Mouse (Mus musculus) midbrain, embryonic 16.5 days (tissue): Measurements from ENCODE around the gene Gm43064. TPM values are rescaled to one million over a fixed set of nuclear protein-coding genes. Genes with fewer than 3 reads are reported as not detected.

ENCODE experiments used
- ATAC-seq: fragments of 200-750 bp; cut with Nextera tagmentation; 2 replicates; pipeline ENCODE4 v1.8.0; 2017; ENCODE audit warnings: moderate TSS enrichment
- H3K27ac ChIP-seq: fragments of 300-500 bp; sonication (generic); 2 replicates; pipeline ENCODE4 v1.5.1; 2014; ENCODE audit warnings: mild to moderate bottlenecking, low read length, mixed read lengths
- H3K27me3 ChIP-seq: fragments of 300-500 bp; sonication (generic); 2 replicates; pipeline ENCODE4 v1.6.1; 2014; ENCODE audit warnings: low read depth, low read length, mixed read lengths; ENCODE audit not compliant: control insufficient read depth, insufficient read depth
- H3K36me3 ChIP-seq: fragments of 300-500 bp; sonication (generic); 2 replicates; pipeline ENCODE4 v1.6.1; 2014; ENCODE audit warnings: mild to moderate bottlenecking, low read length, moderate library complexity, mixed read lengths; ENCODE audit not compliant: control insufficient read depth, insufficient read depth
- H3K4me1 ChIP-seq: fragments of 300-500 bp; sonication (generic); 2 replicates; pipeline ENCODE4 v1.6.1; 2014; ENCODE audit warnings: mild to moderate bottlenecking, low read length, mixed read lengths; ENCODE audit not compliant: control insufficient read depth, insufficient read depth
- H3K4me2 ChIP-seq: fragments of 300-500 bp; sonication (generic); 2 replicates; pipeline ENCODE4 v1.6.1; 2014; ENCODE audit warnings: mild to moderate bottlenecking, low read length, mixed read lengths
- H3K4me3 ChIP-seq: fragments of 300-500 bp; sonication (generic); 2 replicates; pipeline ENCODE4 v1.5.1; 2014; ENCODE audit warnings: low read depth, mild to moderate bottlenecking, low read length, moderate library complexity, mixed read lengths
- H3K9ac ChIP-seq: fragments of 300-500 bp; sonication (generic); 2 replicates; pipeline ENCODE4 v1.6.1; 2014; ENCODE audit warnings: low read depth, low read length, mixed read lengths
- H3K9me3 ChIP-seq: fragments of 300-500 bp; sonication (generic); replicated peaks from 2 replicates; pipeline ENCODE4 v1.6.1; 2014; ENCODE audit warnings: mild to moderate bottlenecking, low read length, mixed read lengths; ENCODE audit not compliant: control insufficient read depth, poor library complexity, severe bottlenecking
- WGBS: fragments of 180-500 bp; shearing (Covaris S2); extraction: QIAGEN DNeasy Blood & Tissue Kit; methylation state at CpG from one replicate; pipeline ENCODE4 v1.1.7; 2014; 5-methylcytosine and 5-hydroxymethylcytosine counted together
- polyA plus RNA-seq: library from polyadenylated mRNA; unstranded; fragments of >200 nt; fragmentation: Nextera tagmentation; extraction: Ambion mirVana; gene quantifications from 2 replicates; pipeline ENCODE4 v1.2.1, GENCODE M21; 2015

Gene Gm43064
- polyA plus RNA-seq, 1 experiment from 2014 or later = 0.15 TPM

GRCm38 (mm10) chr3:103857036-103857805 is 47.8 kb downstream of the Gm43064 start:
- Histone ChIP-seq H3K4me3 (no peak overlapping the region), H3K4me1 (no peaks in the 10 kb centered on the region; the same call in 1 of the 2 replicates), H3K27me3 (no peaks in the 10 kb centered on the region), H3K4me2 (no peak overlapping the region), H3K9ac (no peak overlapping the region), H3K36me3 (no peaks in the 10 kb centered on the region), H3K9me3 (no peaks in the 10 kb centered on the region), H3K27ac (no peak overlapping the region)
- no peak for ATAC-seq
- WGBS = 92% methylated on average over 7 of the region's 7 CpGs

GRCm38 (mm10) chr3:103857977-103858563 is 48.7 kb downstream of the Gm43064 start:
- no peak for ATAC-seq
- Histone ChIP-seq H3K27ac (no peak overlapping the region), H3K4me2 (no peak overlapping the region), H3K4me1 (no peaks in the 10 kb centered on the region; the same call in 1 of the 2 replicates), H3K27me3 (no peaks in the 10 kb centered on the region), H3K9me3 (no peaks in the 10 kb centered on the region), H3K36me3 (no peaks in the 10 kb centered on the region), H3K9ac (no peak overlapping the region), H3K4me3 (no peak overlapping the region)
- 83% methylated on average over 6 of the region's 6 CpGs for WGBS

- H3K4me1 ChIP-seq = no peaks in the 10 kb centered on the region; the same call in 1 of the 2 replicates
- ATAC-seq = no peak
- H3K9me3 ChIP-seq = no peaks in the 10 kb centered on the region
- H3K9ac ChIP-seq = no peak within 1 kb of the TSS
- H3K27ac ChIP-seq = no peak within 1 kb of the TSS
- H3K36me3 ChIP-seq = no peaks in the 10 kb centered on the region
- H3K4me2 ChIP-seq = no peak within 1 kb of the TSS
- WGBS = 79% methylated on average over 12 of the region's 12 CpGs
- H3K4me3 ChIP-seq = no peak within 1 kb of the TSS
- no peaks in the 10 kb centered on the region for H3K27me3 ChIP-seq
These were observed 49.8 kb downstream of the Gm43064 start, which contains the start of gene Ptpn22 for GRCm38 (mm10) chr3:103858881-103859801. Ptpn22 (plus strand) TSS chr3:103859795.

- H3K4me1 ChIP-seq = no peaks in the 10 kb centered on the region; the same call in 1 of the 2 replicates
- H3K9me3 ChIP-seq = no peaks in the 10 kb centered on the region
- H3K9ac ChIP-seq = no peak overlapping the region
- no peak for ATAC-seq
- H3K4me2 ChIP-seq = no peak overlapping the region
- H3K27me3 ChIP-seq = no peaks in the 10 kb centered on the region
- WGBS = 71% methylated on average over 6 of the region's 6 CpGs
- H3K27ac ChIP-seq = no peak overlapping the region
- no peak overlapping the region for H3K4me3 ChIP-seq
- no peaks in the 10 kb centered on the region for H3K36me3 ChIP-seq
These were observed 50.5 kb downstream of the Gm43064 start for GRCm38 (mm10) chr3:103859851-103860391.

GRCm38 (mm10) chr3:103862721-103863220 is 53.4 kb downstream of the Gm43064 start:
- no peaks in the 10 kb centered on the region for H3K9me3 ChIP-seq
- no peak overlapping the region for H3K4me2 ChIP-seq
- WGBS = 80% methylated on average over 4 of the region's 4 CpGs
- H3K4me1 ChIP-seq = no peaks in the 10 kb centered on the region; the same call in 1 of the 2 replicates
- H3K9ac ChIP-seq = no peak overlapping the region
- no peaks in the 10 kb centered on the region for H3K27me3 ChIP-seq
- no peak for ATAC-seq
- H3K36me3 ChIP-seq = no peaks in the 10 kb centered on the region
- no peak overlapping the region for H3K4me3 ChIP-seq
- no peak overlapping the region for H3K27ac ChIP-seq

GRCm38 (mm10) chr3:103864200-103864599 is 54.8 kb downstream of the Gm43064 start:
- Histone ChIP-seq H3K36me3 (no peaks in the 10 kb centered on the region), H3K9ac (no peak overlapping the region), H3K27me3 (no peaks in the 10 kb centered on the region), H3K4me1 (no peaks in the 10 kb centered on the region; the same call in 1 of the 2 replicates), H3K4me3 (no peak overlapping the region), H3K27ac (no peak overlapping the region), H3K9me3 (no peaks in the 10 kb centered on the region), H3K4me2 (no peak overlapping the region)
- 94% methylated on average over 6 of the region's 6 CpGs for WGBS
- no peak for ATAC-seq

GRCm38 (mm10) chr3:103867424-103867971 is 58.1 kb downstream of the Gm43064 start:
- WGBS = 86% methylated on average over 5 of the region's 5 CpGs
- Histone ChIP-seq H3K4me3 (no peak overlapping the region), H3K9me3 (no peaks in the 10 kb centered on the region), H3K4me2 (no peak overlapping the region), H3K27ac (no peak overlapping the region), H3K9ac (no peak overlapping the region), H3K4me1 (no peaks in the 10 kb centered on the region), H3K36me3 (no peaks in the 10 kb centered on the region), H3K27me3 (no peaks in the 10 kb centered on the region)
- no peak for ATAC-seq

GRCm38 (mm10) chr3:103868008-103868407 is 58.6 kb downstream of the Gm43064 start:
- no peak overlapping the region for H3K4me2 ChIP-seq
- no peak overlapping the region for H3K27ac ChIP-seq
- H3K27me3 ChIP-seq = no peaks in the 10 kb centered on the region
- no peaks in the 10 kb centered on the region for H3K36me3 ChIP-seq
- no peak overlapping the region for H3K4me3 ChIP-seq
- ATAC-seq = no peak
- no peaks in the 10 kb centered on the region for H3K4me1 ChIP-seq
- no peaks in the 10 kb centered on the region for H3K9me3 ChIP-seq
- WGBS = 86% methylated on average over 4 of the region's 4 CpGs
- no peak overlapping the region for H3K9ac ChIP-seq
